Mouse (Mus musculus) central nervous system, embryonic 11.5 days (tissue): ENCODE data around the gene Snta1. TPM values are rescaled to one million over a fixed set of nuclear protein-coding genes. Genes with fewer than 3 reads are reported as not detected.

Experiments used
- polyA plus RNA-seq: library from polyadenylated mRNA; depleted of rRNA; stranded (reverse); fragments of >200 nt; gene quantifications from 2 replicates; pipeline ENCODE4 v1.2.3, GENCODE M21; 2012; rRNA removed

Snta1 gene
- 6.9 and 7.2 TPM in 2 replicates for polyA plus RNA-seq

GRCm38 (mm10) chr2:154407643-154408445 lies at the start of gene Snta1:
Snta1 (minus strand) TSS chr2:154408099.

GRCm38 (mm10) chr2:154436458-154437190 lies 28.7 kb upstream of the Snta1 start, which contains the start of gene Cbfa2t2:
Cbfa2t2 (plus strand) TSS chr2:154436481.

GRCm38 (mm10) chr2:154372842-154373500 lies 34.9 kb downstream of the Snta1 start, which contains the start of gene Cdk5rap1:
Cdk5rap1 (minus strand) TSS chr2:154373010.

Other genes with a start within 250 kb of the Snta1 start
- not detected in 2 replicates for gene Bpifa5, start 245.5 kb downstream of the Snta1 start, polyA plus RNA-seq
- gene Bpifb1, start 217.3 kb downstream of the Snta1 start, polyA plus RNA-seq = not detected in 2 replicates
- 0.16 and 0.17 TPM in 2 replicates for gene Bpifb5, start 184.4 kb downstream of the Snta1 start, polyA plus RNA-seq
- not detected in 2 replicates for gene Bpifb9a, start 150.2 kb downstream of the Snta1 start, polyA plus RNA-seq
- not detected in 2 replicates for gene Bpifb9b, start 100.9 kb downstream of the Snta1 start, polyA plus RNA-seq
- gene Cdk5rap1, start 35.1 kb downstream of the Snta1 start, polyA plus RNA-seq = 8.3 and 20.3 TPM in 2 replicates
- gene Cbfa2t2, start 28.4 kb upstream of the Snta1 start, polyA plus RNA-seq = 37.0 and 44.4 TPM in 2 replicates
- gene 1700003F12Rik, start 139.0 kb upstream of the Snta1 start, polyA plus RNA-seq = 0.88 and 2.4 TPM in 2 replicates
- gene Actl10, start 143.7 kb upstream of the Snta1 start, polyA plus RNA-seq = 0.04 and 0.05 TPM in 2 replicates
- gene Necab3, start 150.8 kb upstream of the Snta1 start, polyA plus RNA-seq = 6.5 and 8.6 TPM in 2 replicates
- 50.5 and 65.5 TPM in 2 replicates for gene E2f1, start 161.8 kb upstream of the Snta1 start, polyA plus RNA-seq
- 6.1 and 11.0 TPM in 2 replicates for gene Pxmp4, start 195.6 kb upstream of the Snta1 start, polyA plus RNA-seq
- 4.3 and 7.4 TPM in 2 replicates for gene Zfp341, start 205.2 kb upstream of the Snta1 start, polyA plus RNA-seq
- gene 4930519P11Rik, start 205.3 kb upstream of the Snta1 start, polyA plus RNA-seq = 0.12 and 0.62 TPM in 2 replicates
- gene Chmp4b, start 243.6 kb upstream of the Snta1 start, polyA plus RNA-seq = 172 and 326 TPM in 2 replicates